Mouse (Mus musculus) stomach, adult 2 months (tissue): Measurements from ENCODE around the gene Wasf3. TPM values are rescaled to one million over a fixed set of nuclear protein-coding genes. Genes with fewer than 3 reads are reported as not detected.

Experiments
- polyA plus RNA-seq: library from polyadenylated mRNA; depleted of rRNA; stranded (reverse); fragments of >200 nt; gene quantifications from 2 replicates; pipeline ENCODE4 v1.2.3, GENCODE M21; 2012; rRNA removed

The Wasf3 gene
- 1.1 and 1.5 TPM in 2 replicates for polyA plus RNA-seq

GRCm38 (mm10) chr5:146384935-146385591 lies at the start of gene Wasf3:
Gene Wasf3 (plus strand): TSS chr5:146384985.

GRCm38 (mm10) chr5:146481665-146482064 lies 96.9 kb downstream of the Wasf3 start, which contains the start of gene Gm6408:
Gene Gm6408 (plus strand): TSS chr5:146481965.

GRCm38 (mm10) chr5:146491063-146491462 lies 106.3 kb downstream of the Wasf3 start, which contains the start of gene Gm6370:
Gene Gm6370 (plus strand): TSS chr5:146491363.

GRCm38 (mm10) chr5:146502099-146502498 lies 117.3 kb downstream of the Wasf3 start, which contains the start of gene 4930449I24Rik:
Gene 4930449I24Rik (plus strand): TSS chr5:146502399.

GRCm38 (mm10) chr5:146513823-146514222 lies 129.0 kb downstream of the Wasf3 start, which contains the start of gene Gm3402:
Gene Gm3402 (plus strand): TSS chr5:146514123.

Other genes starting within 250 kb of the Wasf3 start
- not detected in 2 replicates for gene Gm5565, start 224.4 kb upstream of the Wasf3 start, polyA plus RNA-seq
- not detected in 2 replicates for gene Gm6309, start 214.3 kb upstream of the Wasf3 start, polyA plus RNA-seq
- gene 1700001J03Rik, start 199.7 kb upstream of the Wasf3 start, polyA plus RNA-seq, result 0.19 and 0.26 TPM in 2 replicates
- 2.2 and 4.4 TPM in 2 replicates for gene Rnf6, start 163.4 kb upstream of the Wasf3 start, polyA plus RNA-seq
- 22.9 and 23.5 TPM in 2 replicates for gene Cdk8, start 153.8 kb upstream of the Wasf3 start, polyA plus RNA-seq
- not detected in 2 replicates for gene Gm6408, start 97.0 kb downstream of the Wasf3 start, polyA plus RNA-seq
- not detected in 2 replicates for gene Gm6370, start 106.4 kb downstream of the Wasf3 start, polyA plus RNA-seq
- not detected in 2 replicates for gene 4930449I24Rik, start 117.4 kb downstream of the Wasf3 start, polyA plus RNA-seq
- gene Gm3402, start 129.1 kb downstream of the Wasf3 start, polyA plus RNA-seq, result not detected in 2 replicates
- not detected in 2 replicates for gene Gm3404, start 140.8 kb downstream of the Wasf3 start, polyA plus RNA-seq
- gene Gm3409, start 152.7 kb downstream of the Wasf3 start, polyA plus RNA-seq, result not detected in 2 replicates
- gene Gm3415, start 171.2 kb downstream of the Wasf3 start, polyA plus RNA-seq, result not detected in 2 replicates
- gene Gpr12, start 200.3 kb downstream of the Wasf3 start, polyA plus RNA-seq, result not detected in 2 replicates